Mouse (Mus musculus): Measurements from ENCODE around the gene Ehd3.

DNA sequence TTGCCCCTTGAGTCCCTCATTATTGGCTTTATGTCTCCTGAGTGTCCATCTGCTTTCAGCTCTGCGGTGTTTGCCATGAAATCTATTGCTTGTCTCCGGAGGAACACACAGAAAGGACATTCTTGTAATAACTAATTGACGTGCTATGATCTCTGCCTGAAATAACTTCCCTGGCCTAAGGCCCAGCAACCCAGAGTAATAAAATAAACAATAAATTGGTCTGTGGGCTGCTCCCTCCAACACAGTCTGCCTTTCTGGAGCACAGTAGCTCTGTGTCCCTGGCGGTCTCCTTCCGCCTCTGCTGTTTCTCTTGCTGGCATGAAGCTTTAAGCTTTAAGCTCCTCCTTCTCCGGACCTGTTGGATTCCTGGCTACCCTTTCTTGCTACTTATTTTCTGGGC lies 4.5 kb downstream of the Ehd3 start:
- TF ChIP-seq POLR2A (IDR thresholded peaks at IDR 0.05; ENCODE audit: control insufficient read depth, low read depth, low read length) (no peak), CTCF (IDR thresholded peaks at IDR 0.05; ENCODE audit: control insufficient read depth, insufficient read depth, insufficient replicate concordance, low read depth, low read length) (no peak)

All from testis, adult 2 months (tissue).